Mouse (Mus musculus): ENCODE results near the gene Slc22a4. TPM values are rescaled to one million over a fixed set of nuclear protein-coding genes. Genes with fewer than 3 reads are reported as not detected.

Slc22a4 gene
- polyA plus RNA-seq, 1 experiment from 2014 or later, result 1.1 TPM

GRCm38 (mm10) chr11:54059526-54059925, 31.6 kb upstream of the Slc22a4 start:
- Histone ChIP-seq H3K27ac (ENCODE audit: low read depth, low read length) (peak overlapping the region; percentile 85), H3K4me1 (ENCODE audit: control insufficient read depth, insufficient read depth, low read length) (peaks cover 17% of the 10 kb centered on the region), H3K4me3 (ENCODE audit: low read depth, low read length) (no peak overlapping the region), H3K9me3 (replicated peaks; ENCODE audit: control insufficient read depth, low read length) (no peaks in the 10 kb centered on the region), H3K27me3 (replicated peaks; ENCODE audit: control insufficient read depth, insufficient read depth, low read length) (no peaks in the 10 kb centered on the region), H3K9ac (ENCODE audit: low read length) (no peak overlapping the region), H3K36me3 (ENCODE audit: control insufficient read depth, insufficient read depth, low read length) (no peaks in the 10 kb centered on the region), H3K4me2 (ENCODE audit: low read length) (no peak overlapping the region)
- ATAC-seq (no peak), DNase-seq (ENCODE audit: low spot score) (no peak)
- WGBS, result 69% methylated on average over 1 of the region's 1 CpGs

DNA sequence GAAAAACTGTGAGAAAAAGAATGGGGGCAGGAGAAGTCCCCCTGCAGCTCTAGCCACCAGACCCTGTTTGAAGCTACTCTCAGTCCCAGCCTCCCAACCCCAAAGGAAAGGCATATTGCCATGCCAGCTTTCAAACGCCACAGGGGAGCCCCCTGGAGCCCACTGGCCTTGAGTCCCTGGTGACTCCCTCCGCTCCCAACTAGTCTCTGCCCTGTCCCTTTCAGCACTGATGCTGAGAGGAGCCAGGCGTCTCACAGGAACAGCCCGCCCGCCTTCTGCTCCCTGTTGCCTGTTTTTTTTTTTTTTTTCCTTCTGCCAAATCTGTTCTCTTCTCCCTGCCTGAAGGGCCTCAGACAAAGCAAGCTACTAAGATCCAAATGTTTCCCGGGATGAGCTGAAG, 30.8 kb upstream of the Slc22a4 start:
- ATAC-seq (peak; percentile 75), DNase-seq (ENCODE audit: low spot score) (peak; percentile 80)
- under 1% methylated on average over 6 of the region's 6 CpGs for WGBS
- H3K4me2 ChIP-seq (ENCODE audit: low read length), result no peak overlapping the region
- peak overlapping the region; percentile 1; the same call in 1 of the 2 replicates for H3K9ac ChIP-seq (ENCODE audit: low read length)
- peak overlapping the region; percentile 85 for H3K27ac ChIP-seq (ENCODE audit: low read depth, low read length)
- no peaks in the 10 kb centered on the region for H3K9me3 ChIP-seq (replicated peaks; ENCODE audit: control insufficient read depth, low read length)
- H3K4me1 ChIP-seq (ENCODE audit: control insufficient read depth, insufficient read depth, low read length), result peaks cover 17% of the 10 kb centered on the region
- no peaks in the 10 kb centered on the region for H3K27me3 ChIP-seq (replicated peaks; ENCODE audit: control insufficient read depth, insufficient read depth, low read length)
- no peak overlapping the region for H3K4me3 ChIP-seq (ENCODE audit: low read depth, low read length)
- H3K36me3 ChIP-seq (ENCODE audit: control insufficient read depth, insufficient read depth, low read length), result no peaks in the 10 kb centered on the region

DNA sequence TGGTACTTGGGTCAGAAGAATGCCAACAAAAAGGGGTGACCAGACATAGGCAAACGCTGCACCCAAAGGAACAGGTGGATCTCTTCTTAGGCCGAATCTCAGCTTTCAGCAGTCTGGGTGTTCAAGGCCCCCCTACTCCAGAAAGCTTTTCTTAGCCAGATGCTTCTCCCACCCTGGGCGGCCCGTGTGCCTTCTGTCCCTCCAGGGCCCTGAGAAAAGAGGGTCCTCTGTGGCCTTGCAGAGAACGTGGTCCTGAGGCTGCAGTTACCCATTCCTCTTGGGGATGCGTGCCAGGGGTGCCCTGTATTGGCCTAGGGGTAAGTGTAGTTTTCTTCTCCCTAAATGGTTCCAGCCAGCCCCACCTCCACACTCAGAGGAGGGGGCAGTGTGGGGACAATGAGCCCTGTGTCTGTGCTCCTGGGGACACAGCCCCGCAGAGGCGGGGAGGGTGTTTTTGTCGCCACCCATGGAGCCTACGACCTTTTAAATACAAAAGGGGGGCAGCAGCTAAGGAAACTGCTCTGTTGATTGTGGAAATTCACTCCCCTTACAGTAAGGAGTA, 30.2 kb upstream of the Slc22a4 start:
- Histone ChIP-seq H3K4me2 (ENCODE audit: low read length) (no peak overlapping the region), H3K27ac (ENCODE audit: low read depth, low read length) (peak overlapping the region; percentile 85; the same call in 1 of the 2 replicates), H3K4me1 (ENCODE audit: control insufficient read depth, insufficient read depth, low read length) (peaks cover 17% of the 10 kb centered on the region), H3K27me3 (replicated peaks; ENCODE audit: control insufficient read depth, insufficient read depth, low read length) (no peaks in the 10 kb centered on the region), H3K36me3 (ENCODE audit: control insufficient read depth, insufficient read depth, low read length) (no peaks in the 10 kb centered on the region), H3K9ac (ENCODE audit: low read length) (peak overlapping the region; percentile 1; the same call in 1 of the 2 replicates), H3K4me3 (ENCODE audit: low read depth, low read length) (no peak overlapping the region), H3K9me3 (replicated peaks; ENCODE audit: control insufficient read depth, low read length) (no peaks in the 10 kb centered on the region)
- DNase-seq (ENCODE audit: low spot score) (peak; percentile 63), ATAC-seq (peak; percentile 77)
- 22% methylated on average over 10 of the region's 10 CpGs for WGBS

DNA sequence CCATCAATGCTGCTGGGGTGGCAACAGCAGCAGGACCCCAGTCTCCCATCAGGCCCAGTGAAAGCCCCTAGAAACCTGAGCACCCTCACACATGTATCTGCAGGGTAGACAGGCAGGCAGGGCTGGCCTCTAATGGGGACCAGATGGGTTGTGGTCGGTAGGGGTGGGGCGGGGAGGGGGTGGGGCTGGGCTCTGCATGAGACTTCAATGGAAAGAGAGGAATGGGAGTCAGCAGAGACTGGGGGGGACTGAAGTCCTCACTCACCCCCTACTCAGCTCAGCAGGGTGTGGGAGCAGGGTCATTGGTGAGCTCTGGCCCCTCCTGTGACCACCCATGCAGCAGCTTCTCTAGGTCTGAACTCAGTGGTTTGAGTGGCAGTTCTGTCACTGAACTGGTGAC, 29.5 kb upstream of the Slc22a4 start:
- no peaks in the 10 kb centered on the region for H3K36me3 ChIP-seq (ENCODE audit: control insufficient read depth, insufficient read depth, low read length)
- H3K4me2 ChIP-seq (ENCODE audit: low read length), result no peak overlapping the region
- H3K27me3 ChIP-seq (replicated peaks; ENCODE audit: control insufficient read depth, insufficient read depth, low read length), result no peaks in the 10 kb centered on the region
- H3K9me3 ChIP-seq (replicated peaks; ENCODE audit: control insufficient read depth, low read length), result no peaks in the 10 kb centered on the region
- DNase-seq (ENCODE audit: low spot score) (no peak), ATAC-seq (no peak)
- no peak overlapping the region for H3K4me3 ChIP-seq (ENCODE audit: low read depth, low read length)
- peaks cover 17% of the 10 kb centered on the region for H3K4me1 ChIP-seq (ENCODE audit: control insufficient read depth, insufficient read depth, low read length)
- H3K9ac ChIP-seq (ENCODE audit: low read length), result no peak overlapping the region
- peak overlapping the region; percentile 85; the same call in 1 of the 2 replicates for H3K27ac ChIP-seq (ENCODE audit: low read depth, low read length)
- 21% methylated on average over 2 of the region's 2 CpGs for WGBS

- 37% methylated on average over 8 of the region's 8 CpGs for WGBS
- Histone ChIP-seq H3K9ac (ENCODE audit: low read length) (no peak overlapping the region), H3K9me3 (replicated peaks; ENCODE audit: control insufficient read depth, low read length) (no peaks in the 10 kb centered on the region), H3K27ac (ENCODE audit: low read depth, low read length) (no peak overlapping the region), H3K4me3 (ENCODE audit: low read depth, low read length) (no peak overlapping the region), H3K4me1 (ENCODE audit: control insufficient read depth, insufficient read depth, low read length) (peaks cover 14% of the 10 kb centered on the region), H3K27me3 (replicated peaks; ENCODE audit: control insufficient read depth, insufficient read depth, low read length) (no peaks in the 10 kb centered on the region), H3K36me3 (ENCODE audit: control insufficient read depth, insufficient read depth, low read length) (no peaks in the 10 kb centered on the region), H3K4me2 (ENCODE audit: low read length) (no peak overlapping the region)
- DNase-seq (ENCODE audit: low spot score) (no peak), ATAC-seq (no peak)
Measured at GRCm38 (mm10) chr11:54056132-54056531, 28.2 kb upstream of the Slc22a4 start.

DNA sequence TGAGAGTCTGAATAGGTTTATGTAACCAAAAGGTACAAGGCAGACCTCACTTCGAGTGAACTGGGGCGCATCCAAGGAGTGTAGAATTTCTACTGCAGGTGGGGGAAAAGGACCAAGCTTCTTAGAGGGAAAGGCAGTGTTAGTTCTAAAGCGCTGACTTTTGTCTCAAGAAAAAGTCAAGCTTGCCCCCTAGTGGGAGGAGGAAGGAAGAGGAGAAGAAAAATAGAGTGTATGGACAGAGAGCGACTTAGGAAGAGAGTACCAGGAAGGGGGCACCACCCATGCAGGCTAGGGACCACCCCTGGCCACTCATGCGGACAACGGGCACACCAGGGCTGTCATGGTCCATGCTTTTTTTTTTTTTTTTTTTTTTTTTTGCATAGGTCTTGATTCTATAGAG, 26.4 kb upstream of the Slc22a4 start:
- Histone ChIP-seq H3K27ac (ENCODE audit: low read depth, low read length) (no peak overlapping the region), H3K4me3 (ENCODE audit: low read depth, low read length) (no peak overlapping the region), H3K27me3 (replicated peaks; ENCODE audit: control insufficient read depth, insufficient read depth, low read length) (no peaks in the 10 kb centered on the region), H3K4me1 (ENCODE audit: control insufficient read depth, insufficient read depth, low read length) (peaks cover 9% of the 10 kb centered on the region), H3K9me3 (replicated peaks; ENCODE audit: control insufficient read depth, low read length) (no peaks in the 10 kb centered on the region), H3K4me2 (ENCODE audit: low read length) (no peak overlapping the region), H3K36me3 (ENCODE audit: control insufficient read depth, insufficient read depth, low read length) (no peaks in the 10 kb centered on the region), H3K9ac (ENCODE audit: low read length) (no peak overlapping the region)
- 40% methylated on average over 6 of the region's 6 CpGs for WGBS
- DNase-seq (ENCODE audit: low spot score), result peak; percentile 75
- ATAC-seq, result no peak

GRCm38 (mm10) chr11:54053090-54053489, 25.2 kb upstream of the Slc22a4 start:
- Histone ChIP-seq H3K9me3 (replicated peaks; ENCODE audit: control insufficient read depth, low read length) (no peaks in the 10 kb centered on the region), H3K27me3 (replicated peaks; ENCODE audit: control insufficient read depth, insufficient read depth, low read length) (no peaks in the 10 kb centered on the region), H3K27ac (ENCODE audit: low read depth, low read length) (no peak overlapping the region), H3K9ac (ENCODE audit: low read length) (no peak overlapping the region), H3K4me2 (ENCODE audit: low read length) (no peak overlapping the region), H3K4me1 (ENCODE audit: control insufficient read depth, insufficient read depth, low read length) (peaks cover 6% of the 10 kb centered on the region; the same call in 1 of the 2 replicates), H3K36me3 (ENCODE audit: control insufficient read depth, insufficient read depth, low read length) (no peaks in the 10 kb centered on the region), H3K4me3 (ENCODE audit: low read depth, low read length) (no peak overlapping the region)
- DNase-seq (ENCODE audit: low spot score) (no peak), ATAC-seq (no peak)
- 87% methylated on average over 7 of the region's 7 CpGs for WGBS

DNA sequence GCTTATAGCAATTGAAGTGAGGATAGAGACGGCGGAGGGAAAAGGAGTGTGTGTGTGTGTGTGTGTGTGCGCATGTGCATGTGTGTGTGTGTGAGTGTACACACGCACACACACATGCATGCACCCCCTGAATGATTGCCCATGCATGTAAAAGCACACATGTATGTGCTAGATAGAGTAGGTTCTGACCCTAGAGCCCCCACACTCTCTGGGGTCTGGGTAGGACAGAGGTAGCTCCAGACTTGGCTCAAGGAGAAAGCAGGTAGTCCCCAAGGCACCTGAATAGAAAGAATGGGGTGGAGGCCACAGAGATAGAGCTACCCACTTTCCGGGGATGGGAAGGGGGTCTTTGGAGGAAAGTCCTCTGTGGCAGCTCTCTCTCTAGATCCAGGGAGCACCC, 24.2 kb upstream of the Slc22a4 start:
- 95% methylated on average over 5 of the region's 5 CpGs for WGBS
- H3K4me2 ChIP-seq (ENCODE audit: low read length), result no peak overlapping the region
- no peaks in the 10 kb centered on the region for H3K36me3 ChIP-seq (ENCODE audit: control insufficient read depth, insufficient read depth, low read length)
- H3K27me3 ChIP-seq (replicated peaks; ENCODE audit: control insufficient read depth, insufficient read depth, low read length), result no peaks in the 10 kb centered on the region
- no peak overlapping the region for H3K4me3 ChIP-seq (ENCODE audit: low read depth, low read length)
- no peak overlapping the region for H3K27ac ChIP-seq (ENCODE audit: low read depth, low read length)
- no peaks in the 10 kb centered on the region for H3K9me3 ChIP-seq (replicated peaks; ENCODE audit: control insufficient read depth, low read length)
- H3K4me1 ChIP-seq (ENCODE audit: control insufficient read depth, insufficient read depth, low read length), result peaks cover under 1% of the 10 kb centered on the region; the same call in 1 of the 2 replicates
- H3K9ac ChIP-seq (ENCODE audit: low read length), result no peak overlapping the region
- DNase-seq (ENCODE audit: low spot score), result no peak
- no peak for ATAC-seq

- no peak overlapping the region for H3K9ac ChIP-seq (ENCODE audit: low read length)
- H3K4me1 ChIP-seq (ENCODE audit: control insufficient read depth, insufficient read depth, low read length), result no peaks in the 10 kb centered on the region
- H3K9me3 ChIP-seq (replicated peaks; ENCODE audit: control insufficient read depth, low read length), result no peaks in the 10 kb centered on the region
- 93% methylated on average over 7 of the region's 7 CpGs for WGBS
- no peak overlapping the region for H3K27ac ChIP-seq (ENCODE audit: low read depth, low read length)
- H3K4me2 ChIP-seq (ENCODE audit: low read length), result no peak overlapping the region
- no peaks in the 10 kb centered on the region for H3K36me3 ChIP-seq (ENCODE audit: control insufficient read depth, insufficient read depth, low read length)
- H3K27me3 ChIP-seq (replicated peaks; ENCODE audit: control insufficient read depth, insufficient read depth, low read length), result no peaks in the 10 kb centered on the region
- ATAC-seq (no peak), DNase-seq (ENCODE audit: low spot score) (no peak)
- H3K4me3 ChIP-seq (ENCODE audit: low read depth, low read length), result no peak overlapping the region
Measured at GRCm38 (mm10) chr11:54051161-54051560, 23.3 kb upstream of the Slc22a4 start.
